Mouse (Mus musculus) v-Abl transformed pro-B cells (cell line): ENCODE measurements around the gene Patl2.
"Not testable (repeated sequence)": the region's sequence is repeated elsewhere in the genome, so short reads cannot be mapped to it uniquely, and the experiment has no call there.

Source experiments
- in situ Hi-C, 2 experiments: fragments of 400-800 bp; cut with MboI; formaldehyde crosslinking; loops; one replicate each; pipeline ENCODE4 v1.15.1; 2025; ENCODE audit not compliant: unreplicated experiment in 2 of 2

Gene Patl2

GRCm38 (mm10) chr2:122097686-122098085 lies 88.3 kb downstream of the Patl2 start:
- in situ Hi-C loops: not testable (repeated sequence)

GRCm38 (mm10) chr2:122093844-122094243 lies 92.1 kb downstream of the Patl2 start:
- in situ Hi-C loops: no loop called here

- in situ Hi-C loops: no loop called here
Observed at GRCm38 (mm10) chr2:122086446-122086845, 99.5 kb downstream of the Patl2 start.

GRCm38 (mm10) chr2:122081728-122082456 lies 104.1 kb downstream of the Patl2 start:
- in situ Hi-C loops: no loop called here
